Mouse (Mus musculus) thymus, adult 18-20 months (tissue): ENCODE measurements around the gene Zfyve21.

Experiments
- DNase-seq, 2 experiments: peaks; one replicate each; pipeline ENCODE4 v3.0.0; 2022; ENCODE audit warnings: mixed read lengths in 2 of 2

Gene Zfyve21

GRCm38 (mm10) chr12:111800459-111801183 is 13.3 kb upstream of the Zfyve21 start:
- DNase-seq = no peak

GRCm38 (mm10) chr12:111803538-111803937 is 10.4 kb upstream of the Zfyve21 start:
- no peak for DNase-seq

GRCm38 (mm10) chr12:111808775-111809174 is 5.2 kb upstream of the Zfyve21 start:
- DNase-seq = no peak

- peak; percentile 57 to 60 for DNase-seq
These were observed 4.2 kb upstream of the Zfyve21 start for GRCm38 (mm10) chr12:111809762-111810161.

- DNase-seq = no peak
These were observed 1.9 kb upstream of the Zfyve21 start for GRCm38 (mm10) chr12:111812075-111812474.

- no peak for DNase-seq
These were observed 1.4 kb upstream of the Zfyve21 start for GRCm38 (mm10) chr12:111812611-111813010.

GRCm38 (mm10) chr12:111813111-111813765 is 732 bp upstream of the Zfyve21 start:
- DNase-seq = peak in 1 of 2 experiments; percentile 26

- DNase-seq = no peak
These were observed 1.1 kb downstream of the Zfyve21 start for GRCm38 (mm10) chr12:111814769-111815762.

GRCm38 (mm10) chr12:111816528-111816927 is 2.6 kb downstream of the Zfyve21 start:
- DNase-seq = no peak

GRCm38 (mm10) chr12:111816967-111817366 is 3.0 kb downstream of the Zfyve21 start:
- no peak for DNase-seq

- DNase-seq = no peak
These were observed 4.0 kb downstream of the Zfyve21 start for GRCm38 (mm10) chr12:111817991-111818390.

GRCm38 (mm10) chr12:111819936-111820335 is 6.0 kb downstream of the Zfyve21 start:
- no peak for DNase-seq

- DNase-seq = no peak
These were observed 6.7 kb downstream of the Zfyve21 start for GRCm38 (mm10) chr12:111820708-111821107.

GRCm38 (mm10) chr12:111821931-111822330 is 8.0 kb downstream of the Zfyve21 start:
- no peak for DNase-seq

- no peak for DNase-seq
These were observed 13.6 kb downstream of the Zfyve21 start for GRCm38 (mm10) chr12:111827556-111827955.

GRCm38 (mm10) chr12:111829447-111829846 is 15.5 kb downstream of the Zfyve21 start:
- no peak for DNase-seq

GRCm38 (mm10) chr12:111829954-111830353 is 16.0 kb downstream of the Zfyve21 start:
- no peak for DNase-seq

- DNase-seq = no peak
These were observed 16.4 kb downstream of the Zfyve21 start for GRCm38 (mm10) chr12:111830375-111830774.

- DNase-seq = no peak
These were observed 18.7 kb downstream of the Zfyve21 start for GRCm38 (mm10) chr12:111832643-111833042.

GRCm38 (mm10) chr12:111833457-111833856 is 19.5 kb downstream of the Zfyve21 start:
- no peak for DNase-seq

- DNase-seq = no peak
These were observed 28.8 kb downstream of the Zfyve21 start for GRCm38 (mm10) chr12:111842565-111843433.

GRCm38 (mm10) chr12:111843470-111843869 is 29.5 kb downstream of the Zfyve21 start:
- DNase-seq = no peak
